Mouse (Mus musculus) layer of hippocampus, adult 11-12 months (tissue): ENCODE measurements around the gene Gm16867.
"Not testable (repeated sequence)": the region's sequence is repeated elsewhere in the genome, so short reads cannot be mapped to it uniquely, and the experiment has no call there.

Experiments
- DNase-seq: peaks from one replicate; pipeline ENCODE4 v3.0.0; 2022; ENCODE audit warnings: low spot score

Gene Gm16867

DNA sequence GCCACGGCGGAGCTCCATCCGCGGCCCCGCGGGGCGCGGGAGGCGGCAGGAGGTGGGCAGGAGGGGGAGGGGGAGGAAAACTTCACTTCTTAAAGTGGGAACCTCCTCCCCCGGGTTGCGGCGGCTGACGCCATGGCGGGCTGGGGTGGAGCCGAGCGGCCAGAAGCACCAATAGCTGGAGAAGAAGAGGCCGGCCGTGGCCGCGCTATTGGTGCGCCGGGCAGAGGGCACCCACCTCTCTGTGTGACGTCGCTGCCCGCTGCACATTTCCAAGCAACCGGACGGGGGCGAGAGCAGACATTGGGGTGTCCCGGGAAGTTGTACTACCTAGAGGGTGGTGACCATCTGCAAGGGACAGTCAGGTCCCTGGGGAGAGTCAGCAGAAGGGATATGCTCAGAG, at the start of gene Gm16867:
TSS of gene Gm16867 (minus strand) at position 189 of the 400 bp plus-strand sequence.
- not testable (repeated sequence) for DNase-seq

DNA sequence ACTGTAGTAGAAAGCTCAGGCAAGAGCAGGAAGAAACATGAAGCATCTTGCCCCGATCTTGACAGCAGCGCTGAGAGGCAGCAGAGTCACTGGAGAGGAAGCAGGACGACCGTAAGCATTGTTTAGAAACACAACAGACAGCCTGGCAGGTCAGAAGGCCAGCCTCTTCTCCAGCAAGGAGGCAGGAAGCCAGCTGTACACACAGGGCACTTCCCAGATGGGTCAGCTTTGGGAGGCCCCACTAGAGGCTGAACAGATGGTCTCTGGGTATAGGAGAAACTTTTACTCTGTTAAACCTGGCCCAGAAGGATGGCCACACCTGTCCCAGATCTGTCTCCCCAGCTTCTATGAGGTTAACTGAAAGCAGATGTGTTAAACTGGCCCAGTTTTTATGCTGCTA, 44.1 kb upstream of the Gm16867 start:
- DNase-seq: not testable (repeated sequence)

DNA sequence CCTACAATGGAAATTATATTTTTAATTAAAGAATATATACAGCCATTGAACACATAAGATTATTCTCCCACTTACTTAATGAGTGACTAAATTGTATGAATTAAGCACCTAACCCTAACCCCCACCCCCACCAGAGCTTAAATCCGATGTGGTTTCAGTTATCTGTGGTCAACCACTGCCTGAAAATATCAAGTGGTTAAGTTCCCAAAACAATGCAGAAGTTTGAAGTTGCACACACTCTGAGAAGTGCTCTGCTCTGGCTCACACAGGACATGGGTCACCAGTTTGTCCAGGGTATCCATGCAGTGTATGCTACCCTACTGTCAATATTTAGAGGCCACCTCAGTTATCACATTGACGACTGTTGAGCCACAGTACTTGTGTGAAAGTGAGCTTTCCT, 41.9 kb upstream of the Gm16867 start:
- DNase-seq: not testable (repeated sequence)

DNA sequence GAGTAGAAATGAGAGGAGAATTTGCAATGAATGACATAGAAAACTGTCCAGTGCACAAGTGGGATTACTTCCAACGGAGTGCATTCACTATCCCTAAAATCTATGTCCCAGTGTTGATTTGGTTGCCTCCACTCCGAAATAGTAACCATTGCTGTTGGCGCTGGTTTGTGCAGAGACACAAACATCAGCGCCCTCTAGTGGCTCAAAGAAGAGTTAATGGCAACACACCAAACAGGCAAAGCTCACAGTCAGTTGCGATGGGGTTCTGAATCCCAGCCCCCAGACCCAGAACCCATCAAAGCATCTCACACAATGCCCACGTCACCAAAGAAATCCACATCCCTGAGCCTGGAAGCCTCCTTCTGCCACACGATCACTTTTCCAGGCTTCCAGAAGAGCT, 40.9 kb upstream of the Gm16867 start:
- DNase-seq: not testable (repeated sequence)

DNA sequence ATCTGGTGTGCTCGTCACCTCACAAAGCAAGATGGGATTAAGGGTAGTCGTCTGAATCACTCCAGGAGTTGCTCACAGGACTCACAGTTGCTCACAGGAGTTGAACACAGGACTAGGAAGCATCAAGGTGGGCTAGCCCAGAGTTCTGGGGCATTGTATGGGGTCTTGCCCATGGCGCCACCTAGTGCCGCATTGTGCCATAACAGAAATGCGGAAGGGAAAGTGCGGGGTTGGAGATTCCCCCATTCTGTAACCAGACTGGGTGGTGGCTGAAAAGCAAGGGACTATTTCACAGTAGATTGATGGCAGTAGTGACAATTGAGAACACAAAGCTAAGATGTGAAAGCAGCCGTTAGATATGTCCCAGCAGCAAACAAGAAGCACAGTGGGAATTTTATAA, 39.5 kb upstream of the Gm16867 start:
- not testable (repeated sequence) for DNase-seq

DNA sequence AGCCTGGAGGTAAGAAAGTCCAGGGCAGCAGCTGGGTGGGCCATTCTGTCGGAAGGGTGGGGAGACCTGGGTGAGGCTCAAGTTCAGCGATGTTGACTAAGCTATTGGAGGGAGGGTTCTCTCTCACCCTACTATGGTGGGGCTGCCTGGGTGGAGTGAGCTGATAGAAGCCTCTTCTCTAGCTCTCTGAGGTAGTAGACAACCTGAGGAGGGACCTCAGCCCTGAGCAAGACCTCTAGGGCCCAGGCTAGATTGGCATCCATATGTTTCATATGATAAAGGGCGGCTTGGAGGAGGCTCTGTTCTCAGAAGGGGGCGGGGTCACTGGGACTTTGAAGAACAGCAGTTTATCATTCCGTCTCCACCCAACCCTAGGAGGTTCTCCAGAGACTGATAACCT, 37.0 kb upstream of the Gm16867 start:
- DNase-seq: not testable (repeated sequence)

DNA sequence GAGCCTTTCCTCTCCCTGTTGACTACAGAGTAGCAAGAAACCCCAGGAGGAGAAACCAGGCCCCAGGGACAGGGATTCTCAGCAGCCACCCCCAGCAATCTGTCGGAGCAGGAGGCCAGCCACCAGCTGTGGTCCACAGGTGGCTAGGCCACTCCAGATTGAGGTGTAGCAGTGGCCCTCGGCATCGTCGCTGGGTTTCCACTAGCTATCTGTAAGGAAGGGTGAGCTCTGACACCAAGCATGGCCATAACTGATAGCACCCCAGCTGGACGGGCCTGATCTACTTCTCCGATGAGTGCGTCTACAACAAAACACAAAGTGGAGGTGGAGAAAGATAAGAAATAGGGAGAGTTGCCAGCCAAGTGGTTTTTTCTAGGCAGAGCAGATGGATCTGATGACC, 33.4 kb upstream of the Gm16867 start:
- DNase-seq: not testable (repeated sequence)

DNA sequence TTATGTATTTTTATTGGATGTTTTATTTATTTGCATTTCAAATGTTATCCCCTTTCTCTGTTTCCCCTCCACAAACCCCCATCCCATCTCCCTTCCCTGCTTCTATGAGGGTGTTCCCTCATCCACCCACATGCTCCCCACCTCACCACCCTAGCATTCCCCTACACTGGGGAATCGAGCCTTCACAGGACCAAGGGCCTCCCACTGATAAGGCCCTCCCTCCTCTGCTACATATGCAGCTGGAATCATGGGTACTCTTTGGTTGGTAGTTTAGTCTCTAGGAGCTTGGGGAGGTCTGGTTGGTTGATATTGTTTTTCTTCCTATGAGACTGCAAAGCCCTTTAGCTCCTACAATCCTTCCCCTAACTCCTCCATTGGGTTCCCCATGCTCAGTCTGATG, 23.0 kb upstream of the Gm16867 start:
- DNase-seq: not testable (repeated sequence)

DNA sequence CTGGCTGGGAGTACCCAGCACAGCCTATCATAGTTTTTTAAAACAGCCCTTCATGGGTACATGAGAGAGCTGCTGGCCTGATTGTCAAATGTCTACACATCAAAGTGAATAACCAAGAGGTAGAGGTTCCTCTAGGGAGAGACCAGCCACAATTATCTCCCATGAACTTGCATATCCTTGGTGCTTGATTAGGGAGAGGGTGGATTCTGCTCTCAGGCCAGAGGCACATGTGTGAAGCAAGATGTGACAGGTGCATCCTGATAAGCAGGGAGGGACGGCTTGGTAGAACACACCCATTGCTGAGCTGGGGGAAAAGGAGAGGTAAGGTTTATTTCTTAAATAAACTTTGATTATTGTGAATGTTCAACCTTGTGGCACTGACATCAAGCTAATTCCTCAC, 19.8 kb upstream of the Gm16867 start:
- DNase-seq: not testable (repeated sequence)

DNA sequence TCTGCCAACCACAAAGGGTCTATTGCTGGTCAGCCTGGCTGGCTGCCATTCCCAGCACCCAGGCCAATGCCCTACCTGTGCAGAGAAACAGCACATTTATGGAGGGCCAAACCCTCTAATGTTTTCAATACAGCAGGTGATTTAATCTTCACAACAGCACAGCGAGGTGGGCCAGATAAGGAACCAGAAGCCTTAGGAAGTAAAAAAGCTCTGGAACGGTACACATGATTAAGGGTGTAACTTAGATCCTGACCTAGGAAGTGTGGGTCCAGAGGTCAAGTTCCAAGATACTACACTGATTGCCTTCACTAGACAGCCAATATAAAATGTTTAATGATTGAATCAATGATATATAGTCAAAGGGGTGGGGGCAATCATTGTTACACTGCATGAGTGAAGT, 17.6 kb upstream of the Gm16867 start:
- not testable (repeated sequence) for DNase-seq

DNA sequence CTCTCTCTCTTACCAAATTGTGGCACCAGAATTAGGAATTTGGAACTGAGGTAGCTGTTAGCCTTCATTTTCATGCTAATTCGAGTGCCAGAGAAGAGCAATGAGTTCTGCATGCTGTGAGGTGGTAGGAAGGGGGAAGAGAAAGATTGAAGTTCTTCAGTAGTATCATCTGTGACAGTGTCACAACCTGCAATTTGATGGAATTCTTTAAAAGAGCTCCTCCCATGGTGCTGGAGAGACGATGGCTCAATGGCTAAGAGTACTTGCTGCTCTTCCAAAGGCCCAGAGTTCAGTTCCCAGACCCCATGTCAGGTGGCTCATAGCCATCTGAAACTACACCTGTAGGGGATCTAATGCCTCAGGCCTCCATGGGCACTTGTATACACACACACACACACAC, 9.3 kb upstream of the Gm16867 start, which contains the start of gene Gm27179:
TSS of gene Gm27179 (minus strand) at position 101 of the 400 bp plus-strand sequence.
- not testable (repeated sequence) for DNase-seq

DNA sequence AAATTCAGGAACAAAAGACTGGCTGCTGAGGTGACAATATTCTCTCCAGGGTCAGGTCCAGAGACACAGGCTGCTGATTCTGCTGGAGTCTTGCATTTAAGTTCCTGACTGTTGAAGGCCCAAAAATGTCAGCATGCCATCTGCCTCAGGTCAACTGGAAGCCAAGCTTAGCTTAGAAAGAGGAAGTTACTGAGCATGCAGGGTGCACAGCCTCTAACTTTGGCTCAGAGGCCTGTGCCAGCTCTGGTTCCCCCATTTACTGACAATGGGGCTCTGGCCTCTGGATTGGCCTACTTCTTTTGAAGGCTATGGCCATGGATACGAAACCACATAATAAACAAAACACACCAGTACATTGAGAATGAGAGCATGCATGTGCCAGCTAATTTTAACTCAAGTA, 3.8 kb upstream of the Gm16867 start:
- DNase-seq: not testable (repeated sequence)

DNA sequence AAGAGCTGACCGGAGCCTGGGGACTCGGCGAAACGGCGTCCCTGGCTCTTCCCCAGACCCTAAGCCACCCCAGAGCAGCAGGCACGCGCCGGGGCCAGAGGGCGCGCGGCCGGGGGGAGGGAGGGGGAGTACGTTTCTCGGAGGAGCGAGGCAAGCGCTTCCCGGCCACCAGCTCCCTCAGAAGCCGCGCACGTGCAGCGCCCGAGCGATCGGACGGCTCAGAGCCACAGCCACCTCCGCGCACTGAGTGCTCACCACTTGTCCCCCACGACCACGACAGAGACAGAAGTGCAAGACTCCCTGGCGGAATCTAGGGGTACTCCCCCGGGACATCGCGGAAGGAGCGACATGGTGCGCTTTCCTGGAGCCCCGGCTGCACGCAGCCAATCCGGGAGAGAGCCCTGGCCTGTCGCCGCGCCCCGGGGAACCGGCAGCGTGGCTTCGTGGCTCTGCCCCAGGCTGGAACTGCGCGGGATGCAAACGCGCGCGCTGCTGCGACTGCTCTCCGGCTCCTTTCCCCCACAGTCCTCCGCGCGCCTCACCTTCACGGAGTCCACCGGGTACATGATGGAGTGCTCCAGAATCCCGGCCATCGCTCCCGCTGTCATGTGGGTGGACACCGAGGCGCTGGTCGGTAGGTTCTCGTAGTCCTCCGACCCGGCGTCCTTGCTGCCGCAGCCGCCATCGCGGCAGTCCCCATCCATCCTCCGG, 567 bp downstream of the Gm16867 start:
- not testable (repeated sequence) for DNase-seq

DNA sequence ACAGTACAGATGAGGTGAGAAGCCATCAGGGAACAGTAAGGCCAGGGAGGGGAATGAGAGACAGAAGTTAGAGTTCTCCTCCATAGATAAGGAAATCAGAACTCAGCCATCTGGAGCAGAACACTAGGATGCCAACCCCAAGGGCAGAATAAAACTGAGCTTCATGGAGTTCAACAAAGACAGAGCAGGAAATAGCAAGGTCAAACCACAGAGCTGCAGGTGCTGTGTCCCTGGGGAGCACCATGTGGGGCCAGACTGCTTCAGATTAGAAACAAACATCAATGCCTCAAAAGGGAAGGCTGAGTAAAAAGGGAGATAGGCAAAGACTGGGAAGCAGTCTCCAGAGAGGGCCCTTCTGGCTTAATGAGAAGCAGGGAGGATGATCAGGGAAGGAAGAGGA, 6.9 kb downstream of the Gm16867 start:
- DNase-seq: not testable (repeated sequence)

DNA sequence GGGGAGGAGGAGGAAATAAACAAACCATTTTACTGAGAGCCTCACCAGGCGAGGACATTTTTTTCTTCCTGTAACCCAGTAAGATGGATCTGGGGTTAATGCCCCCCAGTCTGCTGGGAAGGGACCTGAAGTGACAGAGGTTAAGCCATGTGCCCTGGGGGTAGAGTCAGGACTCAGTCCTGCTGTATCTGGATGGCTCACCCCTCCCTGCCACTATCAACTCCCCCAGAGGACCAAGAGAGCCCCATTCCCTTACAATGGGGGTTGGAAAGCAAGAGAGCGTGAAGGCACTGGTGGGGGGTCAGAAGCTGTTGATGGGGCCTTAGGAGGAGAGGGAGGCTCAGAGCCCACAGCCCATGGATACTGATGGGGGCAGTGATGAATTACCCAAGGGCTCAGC, 8.2 kb downstream of the Gm16867 start:
- not testable (repeated sequence) for DNase-seq

DNA sequence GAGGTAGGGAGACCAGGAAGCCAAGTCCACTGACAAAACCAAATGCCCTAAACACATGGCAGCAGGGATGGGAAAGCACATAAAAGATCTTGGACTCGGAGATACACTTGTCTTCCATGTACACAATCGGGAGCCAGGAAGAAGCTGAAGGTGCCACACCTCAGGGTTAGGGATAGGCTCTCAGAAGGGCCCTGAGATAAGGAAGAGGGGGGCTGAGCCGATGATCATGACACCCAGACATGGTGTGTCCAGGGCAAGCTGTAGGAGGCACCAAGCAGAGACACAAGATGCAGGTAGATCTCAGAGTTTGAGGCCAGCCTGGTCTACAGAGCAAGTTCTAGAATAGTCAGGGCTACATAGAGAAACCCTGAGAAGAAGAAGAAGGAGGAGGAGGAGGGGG, 8.6 kb downstream of the Gm16867 start:
- DNase-seq: not testable (repeated sequence)

DNA sequence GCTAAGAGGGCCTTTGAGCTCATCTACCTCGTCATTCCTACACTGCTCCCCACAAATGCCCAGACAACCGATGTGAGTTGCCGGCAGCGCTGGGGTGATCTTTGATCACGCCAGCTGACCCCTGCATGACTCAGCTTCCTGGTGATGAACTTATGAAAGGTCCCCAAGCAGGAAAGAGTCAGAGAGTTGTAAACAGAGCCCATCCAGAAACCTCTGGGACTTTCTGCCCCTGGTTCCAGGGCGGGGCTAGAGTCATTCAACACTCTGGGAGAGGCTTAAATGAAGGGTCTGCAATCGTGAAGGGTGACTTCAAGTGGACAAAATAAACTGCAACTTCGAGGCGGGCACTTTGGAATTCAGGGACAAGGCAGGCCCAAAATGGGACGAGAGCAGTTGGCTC, 15.2 kb downstream of the Gm16867 start:
- not testable (repeated sequence) for DNase-seq

DNA sequence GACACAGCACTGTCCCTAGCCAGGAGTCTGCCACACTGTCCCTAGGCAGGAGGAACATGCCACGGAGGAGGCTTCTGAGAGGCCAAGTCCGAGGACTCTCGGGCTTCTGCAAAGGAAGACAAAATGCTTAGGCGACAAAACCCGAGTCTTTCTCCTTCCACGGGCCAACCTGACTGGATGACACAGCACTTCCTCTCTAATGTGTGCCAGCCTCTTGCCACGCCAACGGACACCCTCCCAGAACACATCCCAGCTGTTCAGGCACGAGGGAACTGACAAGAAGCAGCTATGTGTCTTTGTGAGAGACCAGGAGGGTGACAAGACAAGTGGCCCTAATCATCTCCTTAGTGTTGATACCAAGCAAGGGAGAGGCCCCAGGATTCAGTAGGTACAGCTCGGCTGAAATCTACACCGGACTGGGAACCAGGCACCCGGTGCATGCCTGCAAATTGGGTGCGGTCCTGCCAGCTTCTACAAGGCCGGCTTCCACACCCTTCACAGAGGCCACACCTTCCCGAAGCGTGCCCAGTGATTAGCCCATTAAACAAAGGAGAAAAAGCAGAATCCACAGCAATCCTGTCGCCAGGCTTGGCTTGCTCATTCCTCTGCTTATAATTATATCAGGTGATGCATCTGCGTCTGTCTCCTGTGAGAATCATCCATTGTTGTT, 17.6 kb downstream of the Gm16867 start:
- not testable (repeated sequence) for DNase-seq

DNA sequence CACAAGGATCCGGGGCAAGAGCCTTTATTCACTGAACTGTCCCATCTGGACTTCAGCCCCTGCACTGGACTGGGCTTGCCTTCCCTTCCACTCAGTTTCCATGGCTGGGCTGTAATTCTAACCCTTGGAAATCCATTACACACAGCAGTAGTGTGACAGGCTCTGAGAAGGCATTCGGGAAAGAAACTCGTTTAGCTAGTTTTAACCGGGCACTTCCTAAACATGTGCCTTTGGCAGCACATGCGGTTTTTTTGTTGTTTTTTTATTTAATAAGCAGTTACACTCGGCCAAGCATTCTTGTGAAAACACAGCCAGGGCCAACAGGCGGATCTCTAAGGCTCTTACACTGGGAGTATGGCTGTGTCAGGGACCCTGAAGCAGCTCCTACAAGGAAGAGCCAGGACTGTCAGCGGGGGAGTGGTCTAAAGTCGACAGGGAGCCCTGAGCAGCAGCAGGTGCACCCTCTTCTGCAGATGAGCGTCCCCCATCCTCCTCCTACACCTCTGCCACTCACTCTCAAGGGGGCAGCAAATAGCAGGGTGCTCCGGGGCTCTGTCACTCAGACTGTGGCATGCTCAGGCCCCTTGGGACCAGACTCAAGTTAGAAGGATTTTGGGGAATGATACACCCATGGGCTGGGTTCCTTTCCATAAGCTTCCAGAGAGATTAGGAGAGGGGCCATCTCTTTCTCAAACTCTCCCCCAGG, 29.1 kb downstream of the Gm16867 start:
- not testable (repeated sequence) for DNase-seq

DNA sequence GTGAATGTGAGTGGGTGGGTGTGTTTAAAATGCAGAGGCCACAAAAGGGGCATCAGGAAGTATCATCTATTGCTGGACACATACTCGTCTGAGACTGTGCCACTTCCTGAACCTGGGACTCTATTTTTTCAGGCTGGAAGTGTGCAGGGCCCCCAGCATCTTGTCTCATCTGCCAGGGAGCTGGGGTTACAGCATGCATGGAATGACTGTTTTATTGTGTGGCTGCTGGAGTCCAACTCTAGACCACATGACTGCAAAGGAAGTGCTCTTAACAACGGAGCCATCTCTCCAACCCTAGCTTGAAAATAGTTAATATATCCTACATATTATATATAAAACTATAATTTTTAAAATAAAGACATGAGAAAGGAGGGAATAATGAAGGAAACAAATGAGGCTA, 29.8 kb downstream of the Gm16867 start:
- DNase-seq: not testable (repeated sequence)

DNA sequence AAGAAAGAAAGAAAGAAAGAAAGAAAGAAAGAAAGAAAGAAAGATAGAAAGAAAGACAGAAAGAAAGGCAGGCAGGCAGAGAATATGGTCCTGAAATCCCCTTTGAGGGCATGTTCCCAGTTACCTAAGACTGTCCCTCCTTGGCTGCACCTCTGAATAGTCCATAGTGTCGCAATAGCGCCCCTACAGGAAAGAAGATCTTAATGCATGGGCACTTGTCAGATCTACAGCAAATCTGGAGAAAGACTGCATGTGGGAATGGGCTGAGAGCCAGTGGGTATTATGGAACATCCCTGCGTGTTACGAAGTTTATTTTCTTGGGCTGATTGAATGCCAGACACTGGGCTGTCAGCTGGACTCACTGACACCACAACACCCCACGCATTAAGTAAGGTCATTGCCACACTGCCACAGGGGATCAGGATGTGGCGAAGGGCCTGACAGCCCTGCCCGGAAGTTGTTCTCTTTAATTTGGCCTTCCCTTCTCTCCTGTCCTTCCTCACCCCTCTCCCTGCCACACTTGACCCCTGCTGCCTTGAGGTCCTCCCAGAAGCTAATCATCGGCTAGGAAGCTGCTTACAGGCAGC, 32.9 kb downstream of the Gm16867 start:
- DNase-seq: not testable (repeated sequence)

DNA sequence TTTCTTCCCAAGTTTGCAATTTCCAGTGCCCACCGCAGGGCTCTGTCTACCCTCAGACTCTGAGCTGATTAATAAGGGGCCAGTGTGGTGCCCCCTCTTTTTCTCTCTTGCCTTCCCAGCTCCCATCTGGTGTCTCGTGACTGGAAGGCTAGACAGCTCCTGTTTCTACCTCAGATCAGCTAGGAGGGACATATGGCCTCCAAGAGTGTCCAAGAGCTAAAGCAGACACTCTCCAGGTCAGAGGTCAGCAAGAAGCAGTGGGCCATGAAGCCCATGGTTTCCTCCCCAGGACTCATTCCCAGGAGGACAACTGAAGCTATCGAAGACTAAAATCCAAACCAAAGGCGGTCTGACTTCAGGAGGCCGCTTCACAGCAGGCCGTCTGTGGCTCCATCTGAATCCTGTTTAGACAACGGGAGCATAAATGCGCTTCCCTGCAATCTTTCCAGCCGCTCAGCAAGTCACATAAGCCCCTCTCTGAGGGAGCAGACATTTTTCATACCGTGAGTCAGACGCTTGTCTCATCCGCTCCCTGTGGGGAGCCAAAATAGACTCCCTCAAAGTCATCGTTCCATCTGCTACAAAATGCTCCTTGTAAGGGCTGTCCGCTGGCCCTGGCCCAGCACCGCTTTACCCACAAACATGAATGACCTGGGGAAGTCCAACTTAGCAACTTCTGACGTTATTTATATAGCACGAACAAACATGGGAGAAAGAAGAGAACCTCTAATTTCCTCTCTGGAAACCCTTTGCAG, 35.4 kb downstream of the Gm16867 start:
- not testable (repeated sequence) for DNase-seq
